Mouse (Mus musculus): ENCODE data around the gene Scoc. TPM values are rescaled to one million over a fixed set of nuclear protein-coding genes. Genes with fewer than 3 reads are reported as not detected.

Gene Scoc
- 65.2 TPM for polyA plus RNA-seq (2015; fragmentation: Illumina TruSeq; extraction: RNeasy Lipid Tissue Mini Kit (QIAGEN cat#74804); ENCODE audit: insufficient read depth, low replicate concordance)

GRCm38 (mm10) chr8:83458222-83458621 lies at the start of gene Scoc:
Gene Scoc (minus strand): TSS chr8:83458391.

GRCm38 (mm10) chr8:83389316-83390005 lies 68.7 kb downstream of the Scoc start, which contains the start of gene Clgn:
Gene Clgn (plus strand): TSS chr8:83389867.

Other genes with a start within 250 kb of the Scoc start
- not detected for gene Ucp1, start 168.0 kb downstream of the Scoc start, polyA plus RNA-seq (2015; fragmentation: Illumina TruSeq; extraction: RNeasy Lipid Tissue Mini Kit (QIAGEN cat#74804); ENCODE audit: insufficient read depth, low replicate concordance)
- 25.2 TPM for gene Elmod2, start 125.9 kb downstream of the Scoc start, polyA plus RNA-seq (2015; fragmentation: Illumina TruSeq; extraction: RNeasy Lipid Tissue Mini Kit (QIAGEN cat#74804); ENCODE audit: insufficient read depth, low replicate concordance)
- gene Mgat4d, start 109.9 kb downstream of the Scoc start, polyA plus RNA-seq (2015; fragmentation: Illumina TruSeq; extraction: RNeasy Lipid Tissue Mini Kit (QIAGEN cat#74804); ENCODE audit: insufficient read depth, low replicate concordance) = not detected
- 0.15 TPM for gene Clgn, start 68.5 kb downstream of the Scoc start, polyA plus RNA-seq (2015; fragmentation: Illumina TruSeq; extraction: RNeasy Lipid Tissue Mini Kit (QIAGEN cat#74804); ENCODE audit: insufficient read depth, low replicate concordance)
- not detected for gene Olfr370, start 77.4 kb upstream of the Scoc start, polyA plus RNA-seq (2015; fragmentation: Illumina TruSeq; extraction: RNeasy Lipid Tissue Mini Kit (QIAGEN cat#74804); ENCODE audit: insufficient read depth, low replicate concordance)
- gene Ndufb7, start 108.3 kb upstream of the Scoc start, polyA plus RNA-seq (2015; fragmentation: Illumina TruSeq; extraction: RNeasy Lipid Tissue Mini Kit (QIAGEN cat#74804); ENCODE audit: insufficient read depth, low replicate concordance) = 15.3 TPM
- 132 TPM for gene Tecr, start 149.6 kb upstream of the Scoc start, polyA plus RNA-seq (2015; fragmentation: Illumina TruSeq; extraction: RNeasy Lipid Tissue Mini Kit (QIAGEN cat#74804); ENCODE audit: insufficient read depth, low replicate concordance)
- gene Dnajb1, start 149.8 kb upstream of the Scoc start, polyA plus RNA-seq (2015; fragmentation: Illumina TruSeq; extraction: RNeasy Lipid Tissue Mini Kit (QIAGEN cat#74804); ENCODE audit: insufficient read depth, low replicate concordance) = 32.8 TPM
- 4.3 TPM for gene Gipc1, start 194.3 kb upstream of the Scoc start, polyA plus RNA-seq (2015; fragmentation: Illumina TruSeq; extraction: RNeasy Lipid Tissue Mini Kit (QIAGEN cat#74804); ENCODE audit: insufficient read depth, low replicate concordance)
- 0.90 TPM for gene Ptger1, start 208.3 kb upstream of the Scoc start, polyA plus RNA-seq (2015; fragmentation: Illumina TruSeq; extraction: RNeasy Lipid Tissue Mini Kit (QIAGEN cat#74804); ENCODE audit: insufficient read depth, low replicate concordance)
- 105 TPM for gene Pkn1, start 240.8 kb upstream of the Scoc start, polyA plus RNA-seq (2015; fragmentation: Illumina TruSeq; extraction: RNeasy Lipid Tissue Mini Kit (QIAGEN cat#74804); ENCODE audit: insufficient read depth, low replicate concordance)